ENCODE assay signal across 7 mouse cellular contexts in genomic region chr5:91960606-91961254, GRCm38 (mm10). TPM values are rescaled to one million over a fixed set of nuclear protein-coding genes. Genes with fewer than 3 reads are reported as not detected.
DNase-seq lines count a peak whose midpoint lies in the region; ATAC-seq lines count a peak whose summit lies in the region.

No protein-coding gene starts in this region.

- peak; percentile 61 for ATAC-seq in erythroblast, adult 5-6 weeks (replicated peaks; ENCODE audit: low FRiP score, poor library complexity, severe bottlenecking)
- no peak for ATAC-seq in intestine, embryonic 14.5 days (replicated peaks; ENCODE audit: low FRiP score, low TSS enrichment, low read depth)
- no peak for ATAC-seq in lung, embryonic 16.5 days (ENCODE audit: low read depth)
- ATAC-seq in stomach, embryonic 16.5 days (ENCODE audit: insufficient read depth, low FRiP score), result no peak

- H3K27me3 ChIP-seq in intestine, embryonic 14.5 days (replicated peaks; ENCODE audit: control insufficient read depth, insufficient read depth, low read length), result no peaks in the 10 kb centered on the region
- no peaks in the 10 kb centered on the region for H3K27me3 ChIP-seq in lung, embryonic 16.5 days (ENCODE audit: control insufficient read depth, insufficient read depth, low read depth, low read length)
- no peaks in the 10 kb centered on the region for H3K27me3 ChIP-seq in stomach, embryonic 16.5 days (ENCODE audit: control insufficient read depth, insufficient read depth, low read length)

- H3K4me3 ChIP-seq in intestine, embryonic 14.5 days (ENCODE audit: low read depth, low read length), result peak overlapping the region; percentile 86
- H3K4me3 ChIP-seq in lung, embryonic 16.5 days (ENCODE audit: low read length), result peak overlapping the region; percentile 11
- H3K4me3 ChIP-seq in stomach, embryonic 16.5 days (replicated peaks; ENCODE audit: low read length), result peak overlapping the region; percentile 16

- H3K4me2 ChIP-seq in intestine, embryonic 14.5 days (ENCODE audit: low read length), result peak overlapping the region; percentile 71
- H3K4me2 ChIP-seq in lung, embryonic 16.5 days (ENCODE audit: low read depth, low read length), result peak overlapping the region; percentile 78
- peak overlapping the region; percentile 79 for H3K4me2 ChIP-seq in stomach, embryonic 16.5 days (ENCODE audit: low read depth, low read length)

- no peak overlapping the region for H3K27ac ChIP-seq in intestine, embryonic 14.5 days (ENCODE audit: low read depth)
- H3K27ac ChIP-seq in lung, embryonic 16.5 days (ENCODE audit: low read length), result peak overlapping the region; percentile 71
- H3K27ac ChIP-seq in stomach, embryonic 16.5 days (ENCODE audit: low read length), result peak overlapping the region; percentile 71

- peaks cover 20% of the 10 kb centered on the region for H3K4me1 ChIP-seq in intestine, embryonic 14.5 days (replicated peaks; ENCODE audit: control insufficient read depth, insufficient read depth, low read length)
- H3K4me1 ChIP-seq in lung, embryonic 16.5 days (replicated peaks; ENCODE audit: control insufficient read depth, insufficient read depth, low read length), result peaks cover 15% of the 10 kb centered on the region
- H3K4me1 ChIP-seq in stomach, embryonic 16.5 days (ENCODE audit: control insufficient read depth, insufficient read depth, low read length), result peaks cover 17% of the 10 kb centered on the region

- whole genome bisulfite sequencing in intestine, embryonic 14.5 days, result 59% methylated on average over 3 of the region's 3 CpGs
- 37% methylated on average over 3 of the region's 3 CpGs for WGBS in lung, embryonic 16.5 days
- 34% methylated on average over 3 of the region's 3 CpGs for WGBS in stomach, embryonic 16.5 days

- H3K36me3 ChIP-seq in intestine, embryonic 14.5 days (ENCODE audit: control insufficient read depth, insufficient read depth, low read length), result peaks cover 26% of the 10 kb centered on the region
- H3K36me3 ChIP-seq in lung, embryonic 16.5 days (ENCODE audit: control insufficient read depth, insufficient read depth, low read length), result peaks cover 11% of the 10 kb centered on the region
- H3K36me3 ChIP-seq in stomach, embryonic 16.5 days (ENCODE audit: control insufficient read depth, insufficient read depth, low read length), result 0 out of 2 replicates have a peak, but pooled peaks cover 3% of the 10 kb centered on the region

- H3K9me3 ChIP-seq in intestine, embryonic 14.5 days (ENCODE audit: control insufficient read depth, low read length), result no peaks in the 10 kb centered on the region
- no peaks in the 10 kb centered on the region for H3K9me3 ChIP-seq in lung, embryonic 16.5 days (ENCODE audit: control insufficient read depth, low read length)
- H3K9me3 ChIP-seq in stomach, embryonic 16.5 days (replicated peaks; ENCODE audit: control insufficient read depth, low read length), result no peaks in the 10 kb centered on the region

- DNase-seq in urinary bladder, postnatal 36 days (ENCODE audit: low spot score in 2 of 2), result peak; percentile 5 to 12
- DNase-seq in urinary bladder, adult 18-20 months (ENCODE audit: low spot score in 2 of 2), result no peak
- no peak for DNase-seq in intestine, embryonic 14.5 days (ENCODE audit: low spot score)
- DNase-seq in thymus, postnatal 4 days, result no peak

- no peak overlapping the region; the same call in 1 of the 2 replicates for H3K9ac ChIP-seq in intestine, embryonic 14.5 days (ENCODE audit: low read length)
- H3K9ac ChIP-seq in lung, embryonic 16.5 days (ENCODE audit: low read length), result peak overlapping the region; percentile 0; the same call in 1 of the 2 replicates
- H3K9ac ChIP-seq in stomach, embryonic 16.5 days (ENCODE audit: low read length), result peak overlapping the region; percentile 47; the same call in 1 of the 2 replicates

RNA-seq across cellular contexts. Expression of gene Rchy1, which starts 2.1 kb away (rescaled TPM):
- total RNA-seq in erythroblast, adult 5-6 weeks (2015; ENCODE audit: low replicate concordance), result 23.8 and 40.7 TPM in 2 replicates
- 14.4 and 26.2 TPM in 2 replicates for total RNA-seq in erythroblast, adult 5-6 weeks (2017; ENCODE audit: low replicate concordance)
- 51.3 and 52.3 TPM in 2 replicates for polyA plus RNA-seq in intestine, embryonic 14.5 days (2014; fragmentation: Nextera tagmentation; extraction: Ambion mirVana)
- polyA plus RNA-seq in lung, embryonic 16.5 days (2015; fragmentation: Nextera tagmentation; extraction: Ambion mirVana), result 62.9 and 69.1 TPM in 2 replicates
- 75.3 and 75.6 TPM in 2 replicates for polyA plus RNA-seq in stomach, embryonic 16.5 days (2015; fragmentation: Nextera tagmentation; extraction: Ambion mirVana)

RNA-seq across cellular contexts. Expression of gene Odaph, which starts 26.5 kb away (rescaled TPM):
- not detected in 2 replicates for total RNA-seq in erythroblast, adult 5-6 weeks (2015; ENCODE audit: low replicate concordance)
- not detected in 2 replicates for total RNA-seq in erythroblast, adult 5-6 weeks (2017; ENCODE audit: low replicate concordance)
- not detected in 2 replicates for polyA plus RNA-seq in intestine, embryonic 14.5 days (2014; fragmentation: Nextera tagmentation; extraction: Ambion mirVana)
- polyA plus RNA-seq in lung, embryonic 16.5 days (2015; fragmentation: Nextera tagmentation; extraction: Ambion mirVana), result not detected in 2 replicates
- polyA plus RNA-seq in stomach, embryonic 16.5 days (2015; fragmentation: Nextera tagmentation; extraction: Ambion mirVana), result 0.54 and 0.95 TPM in 2 replicates

Comparison
In these comparisons a context has a peak if more than half of its experiments do, and no peak if none do; other contexts are left out.
1. DNase-seq: peak in urinary bladder, postnatal 36 days (2 of 2); none in urinary bladder, adult 18-20 months (0 of 2), intestine, embryonic 14.5 days (single experiment) and thymus, postnatal 4 days (single experiment).
2. H3K4me3 ChIP-seq: peak in every context shown above with its lines; median percentile 86 in intestine, embryonic 14.5 days; 16 in stomach, embryonic 16.5 days; 11 in lung, embryonic 16.5 days.
3. Peak in every context shown above with its lines, with median percentiles within 50 percentile points of each other: H3K4me2 ChIP-seq.